Mouse (Mus musculus) gastrocnemius, postnatal 36 days (tissue): ENCODE results near the gene Olfr1474. TPM values are rescaled to one million over a fixed set of nuclear protein-coding genes. Genes with fewer than 3 reads are reported as not detected.
"Not testable (repeated sequence)": the region's sequence is repeated elsewhere in the genome, so short reads cannot be mapped to it uniquely, and the experiment has no call there.

Experiments
- DNase-seq, 2 experiments: peaks; one replicate each; pipeline ENCODE4 v3.0.0; 2022
- intact Hi-C: fragments of 180-260 bp; cut with DNase I; formaldehyde crosslinking; loops from one replicate; pipeline ENCODE4 v1.15.1; 2025
- long read RNA-seq, 2 experiments: library from polyadenylated mRNA; stranded (forward); transcript quantifications; one replicate each; pipeline ENCODE4 v2.0.0; 2021
- total RNA-seq, 2 experiments: library from RNA; stranded (reverse); gene quantifications; 2 replicates each; pipeline ENCODE4 v1.2.3; 2021

The Olfr1474 gene
- not detected for total RNA-seq
- long read RNA-seq, experiment 1, result 0 reads
- long read RNA-seq, experiment 2, result 0 reads

DNA sequence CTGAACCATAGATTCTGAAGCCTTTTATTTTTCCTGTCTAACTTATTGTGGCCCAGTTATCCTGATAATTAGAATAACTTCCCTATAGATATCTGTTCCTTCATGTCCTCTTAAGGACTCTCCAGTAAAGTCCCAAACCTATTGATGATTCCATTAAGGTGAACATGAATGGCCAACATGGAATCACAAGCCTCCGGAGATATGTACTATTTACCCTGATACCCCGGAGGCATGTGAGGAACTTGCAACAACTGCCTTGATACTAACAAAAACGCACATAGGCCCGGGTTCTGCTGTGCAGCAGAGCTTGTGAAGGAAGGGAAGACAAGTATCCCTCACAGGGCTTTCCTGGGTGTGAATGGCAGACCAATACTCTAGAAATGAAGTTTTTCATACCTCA, at the start of gene Olfr1474:
Olfr1474 (plus strand) TSS at position 301 of the 400 bp plus-strand sequence.
- DNase-seq, intact Hi-C loops: not testable (repeated sequence)

DNA sequence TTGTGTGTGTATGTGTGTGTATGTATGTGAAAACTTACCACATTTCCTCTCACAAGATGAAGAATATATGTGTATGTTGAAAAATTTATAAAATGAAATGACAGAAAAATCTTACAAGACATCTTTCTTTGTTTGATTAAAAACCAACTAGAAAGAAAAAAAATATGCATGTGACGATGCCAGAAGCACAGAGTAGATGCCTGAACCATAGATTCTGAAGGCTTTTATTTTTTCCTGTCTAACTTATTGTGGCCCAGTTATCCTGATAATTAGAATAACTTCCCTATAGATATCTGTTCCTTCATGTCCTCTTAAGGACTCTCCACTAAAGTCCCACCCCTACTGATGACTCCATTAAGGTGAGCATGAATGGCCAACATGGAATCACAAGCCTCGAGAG, 26.3 kb upstream of the Olfr1474 start, which contains the start of gene Olfr1471:
Olfr1471 (plus strand) TSS at position 301 of the 400 bp plus-strand sequence.
- DNase-seq, intact Hi-C loops: not testable (repeated sequence)

DNA sequence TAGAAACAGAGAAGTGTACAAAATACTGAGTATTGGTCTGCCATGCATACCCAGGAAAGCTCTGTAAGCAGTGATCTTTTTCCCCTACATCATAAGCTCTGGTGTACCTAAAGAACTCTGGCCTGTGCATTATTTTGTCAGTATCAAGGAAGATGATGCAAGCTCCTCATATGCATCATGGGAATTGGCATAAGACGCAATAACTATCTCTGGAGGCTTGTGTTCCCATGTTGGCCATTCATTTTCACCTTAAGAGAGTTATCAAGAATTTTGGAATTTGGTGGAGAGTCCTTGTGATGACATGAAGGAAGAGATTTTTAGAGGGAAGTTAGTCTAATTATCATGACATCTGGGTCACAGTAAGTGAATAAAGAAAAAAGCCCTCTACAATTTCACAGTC, 13.4 kb upstream of the Olfr1474 start, which contains the start of gene Olfr1472:
Olfr1472 (minus strand) TSS at position 101 of the 400 bp plus-strand sequence.
- intact Hi-C loops, result no loop called here
- no peak for DNase-seq

DNA sequence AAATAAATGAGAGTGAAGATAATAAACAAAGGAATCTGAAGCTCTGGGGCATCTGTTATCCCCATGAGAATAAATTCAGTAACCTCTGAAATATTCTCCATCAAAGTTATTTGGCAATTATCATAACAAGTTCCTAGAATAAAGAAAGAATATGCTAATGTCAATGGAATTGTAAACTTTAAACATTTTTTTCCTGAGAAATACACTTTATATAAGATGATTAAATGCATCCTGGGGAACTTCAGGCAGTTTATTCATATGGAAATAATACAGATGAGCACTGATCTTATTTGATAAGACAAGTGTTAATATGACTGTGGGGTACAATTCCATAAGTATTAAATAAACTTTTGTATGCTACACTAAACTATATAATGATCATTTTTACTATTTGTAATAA, 10.7 kb downstream of the Olfr1474 start, which contains the start of gene Olfr1475:
Olfr1475 (minus strand) TSS at position 101 of the 400 bp plus-strand sequence.
- DNase-seq, result no peak
- intact Hi-C loops, result no loop called here

DNA sequence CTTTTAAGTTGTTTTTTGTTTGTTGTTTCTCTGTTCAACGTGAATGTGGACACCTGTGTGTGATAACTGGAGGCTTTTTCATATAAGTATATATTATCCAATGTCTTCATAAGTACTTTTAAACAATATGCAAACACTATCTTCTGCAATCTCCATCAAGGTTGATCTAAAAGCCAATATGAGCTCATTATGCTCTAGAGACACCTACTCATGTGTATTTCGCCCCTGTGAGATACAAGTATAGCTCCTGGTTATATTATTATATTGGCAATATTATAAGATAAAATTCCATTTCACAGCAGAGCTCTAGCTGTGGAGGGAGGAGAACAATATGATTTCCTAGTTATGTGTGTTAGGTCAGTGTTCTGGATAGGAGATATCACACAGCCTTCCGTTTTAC, 30.9 kb downstream of the Olfr1474 start, which contains the start of gene Olfr1477:
Olfr1477 (plus strand) TSS at position 301 of the 400 bp plus-strand sequence.
- DNase-seq, result no peak
- intact Hi-C loops, result no loop called here

Other genes starting within 250 kb of the Olfr1474 start
- not detected for gene Olfr1463, start 238.2 kb upstream of the Olfr1474 start, total RNA-seq
- gene Olfr1465, start 154.0 kb upstream of the Olfr1474 start, total RNA-seq, result not detected
- not detected for gene Olfr1466, start 130.7 kb upstream of the Olfr1474 start, total RNA-seq
- gene Olfr1467, start 107.3 kb upstream of the Olfr1474 start, total RNA-seq, result not detected
- not detected for gene Olfr1469, start 61.7 kb upstream of the Olfr1474 start, total RNA-seq
- gene Olfr1471, start 26.2 kb upstream of the Olfr1474 start, total RNA-seq, result not detected
- gene Olfr1472, start 13.5 kb upstream of the Olfr1474 start, total RNA-seq, result not detected
- gene Olfr1475, start 10.6 kb downstream of the Olfr1474 start, total RNA-seq, result not detected
- not detected for gene Olfr1477, start 31.0 kb downstream of the Olfr1474 start, total RNA-seq
- not detected for gene Olfr1480, start 58.3 kb downstream of the Olfr1474 start, total RNA-seq
- gene Olfr1484, start 113.9 kb downstream of the Olfr1474 start, total RNA-seq, result not detected
- gene Olfr1487, start 147.8 kb downstream of the Olfr1474 start, total RNA-seq, result not detected
- not detected for gene Olfr1489, start 162.1 kb downstream of the Olfr1474 start, total RNA-seq
- not detected for gene Olfr1490, start 181.5 kb downstream of the Olfr1474 start, total RNA-seq
- gene Olfr1491, start 227.7 kb downstream of the Olfr1474 start, total RNA-seq, result not detected